Mouse (Mus musculus): ENCODE results near the gene Srrm2.

- TF ChIP-seq CTCF (IDR thresholded peaks at IDR 0.05; ENCODE audit: extremely low read depth, insufficient read depth, insufficient read length, insufficient replicate concordance): no peak
- no peak for TF ChIP-seq POLR2A (IDR thresholded peaks at IDR 0.05; ENCODE audit: low read depth, low read length)
Observed at GRCm38 (mm10) chr17:23795323-23795722, 5.0 kb downstream of the Srrm2 start.

Data from spleen, adult 2 months (tissue).